Mouse (Mus musculus): Measurements from ENCODE around the gene C2. TPM values are rescaled to one million over a fixed set of nuclear protein-coding genes. Genes with fewer than 3 reads are reported as not detected.

C2 gene
- total and polyA plus RNA-seq, 2 experiments from 2014 or later: 5.4 to 5.5 TPM

DNA sequence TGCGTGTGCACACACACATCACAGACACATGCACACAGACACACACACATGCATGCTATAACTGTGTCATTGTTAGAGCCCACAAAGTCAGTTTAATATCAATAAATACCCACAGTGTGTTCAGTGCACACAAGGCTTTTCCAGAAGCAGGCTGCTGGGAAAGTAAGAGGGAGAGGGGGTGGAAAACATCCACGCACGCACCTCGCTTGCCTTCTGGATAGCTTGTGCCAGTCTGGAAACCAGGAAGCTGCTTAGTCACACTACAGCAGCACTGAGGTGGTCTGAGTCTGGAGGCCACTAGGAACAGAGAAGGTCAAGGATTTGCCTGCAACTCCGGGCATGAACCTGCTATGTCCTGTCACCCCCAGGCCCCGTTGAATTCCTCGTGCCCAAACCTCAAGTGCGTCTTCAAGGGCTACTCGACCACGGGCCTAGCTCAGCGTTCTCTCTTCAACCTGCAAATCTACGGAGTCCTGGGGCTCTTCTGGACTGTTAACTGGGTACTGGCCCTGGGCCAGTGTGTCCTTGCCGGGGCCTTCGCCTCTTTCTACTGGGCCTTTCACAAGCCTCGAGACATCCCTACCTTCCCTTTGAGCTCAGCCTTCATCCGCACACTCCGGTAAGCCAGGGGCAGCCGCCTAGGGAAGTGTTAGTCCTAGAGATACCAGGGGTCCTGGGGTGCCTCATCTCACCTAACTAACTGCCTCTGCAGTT, 29.4 kb upstream of the C2 start:
- Histone ChIP-seq H3K4me1 (ENCODE audit: insufficient read depth, low read length) (no peaks in the 10 kb centered on the region), H3K27me3 (ENCODE audit: insufficient read depth, low read length) (no peaks in the 10 kb centered on the region), H3K36me3 (ENCODE audit: insufficient read depth, low read length) (no peaks in the 10 kb centered on the region), H3K4me2 (ENCODE audit: low read depth, low read length) (no peak overlapping the region), H3K27ac (no peak overlapping the region), H3K9ac (replicated peaks; ENCODE audit: low read length) (no peak overlapping the region), H3K4me3 (ENCODE audit: low read length) (no peak overlapping the region), H3K9me3 (ENCODE audit: low read length) (no peaks in the 10 kb centered on the region)
- WGBS: 89% methylated on average over 18 of the region's 18 CpGs
- TF ChIP-seq CTCF (IDR thresholded peaks at IDR 0.05; ENCODE audit: low read depth): no peak
- ATAC-seq (no peak), DNase-seq (ENCODE audit: low spot score) (no peak)

DNA sequence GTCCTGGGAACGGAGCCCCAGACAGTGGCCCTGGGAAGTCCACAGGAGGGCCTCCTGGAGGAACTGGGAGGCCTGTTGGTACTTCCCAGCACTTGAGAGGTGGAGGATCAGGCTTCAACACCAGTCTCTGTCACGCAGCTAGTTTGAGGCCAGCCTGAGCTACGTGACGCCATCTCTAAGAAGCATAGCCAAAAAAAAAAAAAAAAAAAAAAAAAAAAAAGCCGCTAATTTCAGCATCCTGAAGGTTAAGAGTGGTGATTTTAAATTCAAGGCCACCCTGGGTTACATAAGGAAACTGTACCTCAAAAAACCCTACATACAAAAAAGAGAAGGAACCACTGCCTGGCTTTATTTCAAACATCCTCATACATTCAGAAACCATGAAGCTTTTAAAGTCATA, 26.2 kb upstream of the C2 start:
- no peak overlapping the region for H3K27ac ChIP-seq
- WGBS: 69% methylated on average over 5 of the region's 5 CpGs
- no peak for TF ChIP-seq CTCF (IDR thresholded peaks at IDR 0.05; ENCODE audit: low read depth)
- ATAC-seq (no peak), DNase-seq (ENCODE audit: low spot score) (no peak)
- no peak overlapping the region for H3K4me2 ChIP-seq (ENCODE audit: low read depth, low read length)
- no peaks in the 10 kb centered on the region for H3K36me3 ChIP-seq (ENCODE audit: insufficient read depth, low read length)
- H3K9ac ChIP-seq (replicated peaks; ENCODE audit: low read length): no peak overlapping the region
- no peaks in the 10 kb centered on the region for H3K9me3 ChIP-seq (ENCODE audit: low read length)
- no peaks in the 10 kb centered on the region for H3K4me1 ChIP-seq (ENCODE audit: insufficient read depth, low read length)
- no peak overlapping the region for H3K4me3 ChIP-seq (ENCODE audit: low read length)
- H3K27me3 ChIP-seq (ENCODE audit: insufficient read depth, low read length): no peaks in the 10 kb centered on the region

DNA sequence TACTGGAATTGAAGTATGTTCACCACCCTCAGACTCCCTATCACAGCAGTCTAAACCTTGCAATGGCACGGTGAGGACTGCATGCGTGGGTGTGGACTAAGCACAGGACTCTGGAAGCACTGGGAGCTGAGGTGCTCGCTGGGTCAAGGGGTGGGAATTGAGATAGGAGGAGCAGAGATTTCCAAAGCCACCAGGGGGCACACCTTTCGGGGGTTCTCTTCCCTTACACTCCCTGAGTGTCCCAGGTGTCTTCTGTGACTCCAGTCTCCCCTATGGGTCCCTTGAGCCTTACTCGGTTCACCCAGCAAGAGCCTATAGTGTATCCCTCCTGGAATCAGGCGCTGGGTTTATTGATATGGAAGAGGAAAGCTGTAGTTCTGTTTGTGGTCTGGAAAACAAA, 24.9 kb upstream of the C2 start:
- no peak overlapping the region for H3K27ac ChIP-seq
- no peak overlapping the region for H3K4me3 ChIP-seq (ENCODE audit: low read length)
- no peak for DNase-seq (ENCODE audit: low spot score)
- no peak for ATAC-seq
- TF ChIP-seq CTCF (IDR thresholded peaks at IDR 0.05; ENCODE audit: low read depth): peak; percentile 17; the same call in 1 of the 2 replicates
- 56% methylated on average over 6 of the region's 6 CpGs for WGBS
- no peaks in the 10 kb centered on the region for H3K27me3 ChIP-seq (ENCODE audit: insufficient read depth, low read length)
- H3K36me3 ChIP-seq (ENCODE audit: insufficient read depth, low read length): no peaks in the 10 kb centered on the region
- no peak overlapping the region for H3K9ac ChIP-seq (replicated peaks; ENCODE audit: low read length)
- no peak overlapping the region for H3K4me2 ChIP-seq (ENCODE audit: low read depth, low read length)
- H3K9me3 ChIP-seq (ENCODE audit: low read length): no peaks in the 10 kb centered on the region
- H3K4me1 ChIP-seq (ENCODE audit: insufficient read depth, low read length): no peaks in the 10 kb centered on the region

DNA sequence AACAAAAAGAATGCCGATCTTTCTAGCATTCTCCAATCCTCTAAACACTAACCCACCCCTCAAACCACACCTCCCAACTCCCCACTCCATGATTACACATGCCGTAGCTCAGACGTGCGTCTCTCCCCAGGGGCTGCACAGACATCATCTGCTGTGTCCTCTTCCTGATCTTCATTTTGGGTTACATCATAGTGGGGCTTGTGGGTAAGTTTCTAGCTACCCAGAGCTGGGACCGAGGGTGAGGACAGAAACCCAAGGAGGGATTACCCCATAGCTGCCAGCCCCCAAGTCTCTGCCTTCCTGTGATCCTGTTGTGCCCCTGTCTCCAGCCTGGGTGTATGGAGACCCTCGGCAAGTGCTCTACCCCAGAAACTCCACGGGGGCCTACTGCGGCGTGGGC, 19.1 kb upstream of the C2 start:
- H3K4me1 ChIP-seq (ENCODE audit: insufficient read depth, low read length): no peaks in the 10 kb centered on the region
- peaks cover 17% of the 10 kb centered on the region; the same call in 1 of the 2 replicates for H3K36me3 ChIP-seq (ENCODE audit: insufficient read depth, low read length)
- H3K4me3 ChIP-seq (ENCODE audit: low read length): no peak overlapping the region
- no peak overlapping the region for H3K27ac ChIP-seq
- DNase-seq (ENCODE audit: low spot score): no peak
- H3K27me3 ChIP-seq (ENCODE audit: insufficient read depth, low read length): no peaks in the 10 kb centered on the region
- no peak for TF ChIP-seq CTCF (IDR thresholded peaks at IDR 0.05; ENCODE audit: low read depth)
- no peaks in the 10 kb centered on the region for H3K9me3 ChIP-seq (ENCODE audit: low read length)
- H3K4me2 ChIP-seq (ENCODE audit: low read depth, low read length): no peak overlapping the region
- H3K9ac ChIP-seq (replicated peaks; ENCODE audit: low read length): no peak overlapping the region
- no peak for ATAC-seq
- 79% methylated on average over 9 of the region's 9 CpGs for WGBS

DNA sequence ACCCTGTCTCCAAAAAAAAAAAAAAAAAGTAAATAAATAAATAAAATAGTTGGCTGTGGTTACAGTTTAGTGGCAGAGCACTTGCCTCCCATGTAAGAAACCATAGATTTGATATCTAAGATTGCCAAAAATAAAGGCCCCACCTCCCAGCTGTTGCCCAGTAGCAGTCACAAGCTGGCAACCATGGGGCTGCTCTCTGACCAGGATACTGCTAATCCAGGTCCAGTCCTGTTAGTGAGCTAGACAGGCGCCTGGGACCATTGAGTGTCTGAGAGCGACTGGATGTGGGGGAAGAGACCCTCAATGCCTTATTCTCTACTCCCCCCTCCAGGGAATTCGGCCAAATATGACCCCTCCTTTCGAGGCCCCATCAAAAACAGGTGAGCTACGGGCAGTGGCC, 18.3 kb upstream of the C2 start:
- no peaks in the 10 kb centered on the region for H3K27me3 ChIP-seq (ENCODE audit: insufficient read depth, low read length)
- H3K9ac ChIP-seq (replicated peaks; ENCODE audit: low read length): no peak overlapping the region
- H3K36me3 ChIP-seq (ENCODE audit: insufficient read depth, low read length): peaks cover 25% of the 10 kb centered on the region; the same call in 1 of the 2 replicates
- ATAC-seq: no peak
- no peaks in the 10 kb centered on the region for H3K4me1 ChIP-seq (ENCODE audit: insufficient read depth, low read length)
- H3K4me3 ChIP-seq (ENCODE audit: low read length): no peak overlapping the region
- 86% methylated on average over 5 of the region's 5 CpGs for WGBS
- no peak for TF ChIP-seq CTCF (IDR thresholded peaks at IDR 0.05; ENCODE audit: low read depth)
- no peak overlapping the region for H3K4me2 ChIP-seq (ENCODE audit: low read depth, low read length)
- no peak overlapping the region for H3K27ac ChIP-seq
- DNase-seq (ENCODE audit: low spot score): no peak
- H3K9me3 ChIP-seq (ENCODE audit: low read length): no peaks in the 10 kb centered on the region

GRCm38 (mm10) chr17:34915410-34915831, 17.4 kb upstream of the C2 start:
- no peak for DNase-seq (ENCODE audit: low spot score)
- no peaks in the 10 kb centered on the region for H3K4me1 ChIP-seq (ENCODE audit: insufficient read depth, low read length)
- ATAC-seq: no peak
- no peak overlapping the region for H3K4me3 ChIP-seq (ENCODE audit: low read length)
- H3K27me3 ChIP-seq (ENCODE audit: insufficient read depth, low read length): no peaks in the 10 kb centered on the region
- no peak overlapping the region for H3K4me2 ChIP-seq (ENCODE audit: low read depth, low read length)
- 27% methylated on average over 11 of the region's 11 CpGs for WGBS
- no peaks in the 10 kb centered on the region for H3K9me3 ChIP-seq (ENCODE audit: low read length)
- TF ChIP-seq CTCF (IDR thresholded peaks at IDR 0.05; ENCODE audit: low read depth): peak; percentile 36; the same call in 1 of the 2 replicates
- H3K36me3 ChIP-seq (ENCODE audit: insufficient read depth, low read length): peaks cover 34% of the 10 kb centered on the region
- H3K27ac ChIP-seq: no peak overlapping the region
- no peak overlapping the region for H3K9ac ChIP-seq (replicated peaks; ENCODE audit: low read length)

DNA sequence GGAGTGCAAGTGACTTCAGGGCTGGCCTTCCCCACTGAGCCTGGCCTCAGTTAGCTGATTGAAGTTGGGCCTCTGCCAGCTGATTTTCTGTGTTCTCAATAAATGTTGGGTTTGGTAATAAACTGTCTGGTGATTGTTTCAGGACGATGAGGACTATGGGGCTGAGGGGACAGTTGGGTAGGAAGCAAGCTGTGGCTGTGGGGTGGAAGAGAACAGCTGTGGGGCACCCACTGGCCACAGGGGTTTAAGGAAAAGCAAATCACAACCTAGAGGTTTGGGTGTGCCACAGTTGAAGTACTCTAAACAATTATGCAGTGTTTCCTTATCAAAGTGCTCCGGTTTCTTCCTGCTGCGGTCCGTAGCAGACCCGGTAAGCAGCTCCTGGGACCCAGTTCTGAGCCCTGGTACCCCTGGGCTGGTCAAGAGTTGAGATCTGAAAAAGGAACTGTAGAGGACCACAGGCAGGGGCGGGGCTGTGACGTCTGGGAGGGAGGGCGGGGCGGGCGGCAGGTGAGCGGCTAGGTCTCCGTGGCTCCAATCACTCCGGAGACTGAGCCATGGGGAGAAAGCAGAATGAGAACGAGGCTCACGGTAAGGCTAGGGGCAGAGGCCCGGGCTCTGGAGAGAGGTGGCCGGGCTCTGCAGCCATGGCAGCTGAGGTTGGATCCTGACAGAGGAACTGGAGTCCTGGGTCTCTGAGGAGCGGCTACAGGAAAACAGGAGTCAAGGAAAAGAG, 16.0 kb upstream of the C2 start, which contains the start of gene Slc44a4:
Gene Slc44a4, plus strand, starts transcription at position 537 of the 736 bp plus-strand sequence.
- no peak for ATAC-seq
- no peaks in the 10 kb centered on the region for H3K9me3 ChIP-seq (ENCODE audit: low read length)
- TF ChIP-seq CTCF (IDR thresholded peaks at IDR 0.05; ENCODE audit: low read depth): no peak
- H3K4me2 ChIP-seq (ENCODE audit: low read depth, low read length): no peak within 1 kb of the TSS
- 41% methylated on average over 18 of the region's 18 CpGs for WGBS
- no peaks in the 10 kb centered on the region for H3K4me1 ChIP-seq (ENCODE audit: insufficient read depth, low read length)
- H3K9ac ChIP-seq (replicated peaks; ENCODE audit: low read length): no peak within 1 kb of the TSS
- no peak for DNase-seq (ENCODE audit: low spot score)
- H3K27me3 ChIP-seq (ENCODE audit: insufficient read depth, low read length): no peaks in the 10 kb centered on the region
- no peak within 1 kb of the TSS for H3K27ac ChIP-seq
- H3K36me3 ChIP-seq (ENCODE audit: insufficient read depth, low read length): peaks cover 46% of the 10 kb centered on the region
- H3K4me3 ChIP-seq (ENCODE audit: low read length): no peak within 1 kb of the TSS

All from hindbrain, postnatal 0 days (tissue).